Mouse (Mus musculus) olfactory bulb, adult 2 months (tissue): ENCODE results near the gene Fsip2.

Experiments
- CTCF ChIP-seq: fragments of 200-500 bp; IDR thresholded peaks from 2 replicates; pipeline ENCODE4 v1.5.1; 2012; ENCODE audit warnings: low read depth, mild to moderate bottlenecking, low read length, moderate library complexity; ENCODE audit not compliant: insufficient read depth
- POLR2A ChIP-seq: fragments of 200-500 bp; IDR thresholded peaks from 2 replicates; pipeline ENCODE4 v1.6.1; 2012; ENCODE audit warnings: mild to moderate bottlenecking, low read depth, low read length, moderate library complexity; ENCODE audit not compliant: insufficient read depth

GRCm38 (mm10) chr2:83052914-83053690, 109.7 kb downstream of the Fsip2 start:
- TF ChIP-seq POLR2A, result no peak
- no peak for TF ChIP-seq CTCF
